Mouse (Mus musculus) monocyte, adult 59 days (primary cell): ENCODE measurements around the gene Mettl17. TPM values are rescaled to one million over a fixed set of nuclear protein-coding genes. Genes with fewer than 3 reads are reported as not detected.

Experiments used
- total RNA-seq, 2 experiments: library from RNA; stranded (reverse); gene quantifications; one replicate each; pipeline ENCODE4 v1.2.4; 2023

The Mettl17 gene
- total RNA-seq: 10 to 100 TPM; 33.4 to 42.7 TPM

GRCm38 (mm10) chr14:51884598-51885331 lies at the start of gene Mettl17:
Mettl17 (plus strand) TSS chr14:51884842.

GRCm38 (mm10) chr14:51853399-51853798 lies 31.2 kb upstream of the Mettl17 start, which contains the start of gene Ear6:
Ear6 (plus strand) TSS chr14:51853699.

GRCm38 (mm10) chr14:51892191-51892939 lies 7.7 kb downstream of the Mettl17 start, which contains the start of gene Slc39a2:
Slc39a2 (plus strand) TSS chr14:51892889.

GRCm38 (mm10) chr14:51913960-51914762 lies 29.5 kb downstream of the Mettl17 start, which contains the start of gene Ndrg2:
Ndrg2 (minus strand) TSS chr14:51914158.

GRCm38 (mm10) chr14:51918125-51918524 lies 33.5 kb downstream of the Mettl17 start, which contains the start of gene Tppp2:
Tppp2 (plus strand) TSS chr14:51918425.

GRCm38 (mm10) chr14:51922571-51922865 lies 37.9 kb downstream of the Mettl17 start, which contains the start of gene Rnase13:
Rnase13 (minus strand) TSS chr14:51922773.

Other genes with a start within 250 kb of the Mettl17 start
- not detected for gene Gm4181, start 249.2 kb upstream of the Mettl17 start, total RNA-seq
- gene Gm17079, start 189.4 kb upstream of the Mettl17 start, total RNA-seq: not detected
- not detected for gene Gm5800, start 167.7 kb upstream of the Mettl17 start, total RNA-seq
- not detected for gene Ang4, start 111.3 kb upstream of the Mettl17 start, total RNA-seq
- gene AY358078, start 84.8 kb upstream of the Mettl17 start, total RNA-seq: not detected
- gene Ear6, start 31.1 kb upstream of the Mettl17 start, total RNA-seq: under 1 TPM in 1 of 2 experiments, not detected in 1; 0.79 TPM
- under 1 TPM; 0.18 to 0.49 TPM for gene Slc39a2, start 8.0 kb downstream of the Mettl17 start, total RNA-seq
- 1 to 10 TPM; 1.8 TPM for gene Ndrg2, start 29.3 kb downstream of the Mettl17 start, total RNA-seq
- gene Tppp2, start 33.6 kb downstream of the Mettl17 start, total RNA-seq: not detected
- gene Rnase13, start 37.9 kb downstream of the Mettl17 start, total RNA-seq: not detected
- gene Arhgef40, start 99.9 kb downstream of the Mettl17 start, total RNA-seq: 1 to 10 TPM; 3.7 to 4.6 TPM
- not detected for gene Tmem253, start 130.8 kb downstream of the Mettl17 start, total RNA-seq
- gene Zfp219, start 135.9 kb downstream of the Mettl17 start, total RNA-seq: 10 to 100 TPM; 20.4 to 20.7 TPM
- not detected for gene Olfr221, start 157.6 kb downstream of the Mettl17 start, total RNA-seq
- gene Hnrnpc, start 219.2 kb downstream of the Mettl17 start, total RNA-seq: 100 to 1,000 TPM; 268 to 272 TPM
- 1 to 10 TPM; 1.2 to 1.4 TPM for gene Rpgrip1, start 225.9 kb downstream of the Mettl17 start, total RNA-seq